Mouse (Mus musculus) forebrain, embryonic 14.5 days (tissue): ENCODE data around the gene Iqsec1. TPM values are rescaled to one million over a fixed set of nuclear protein-coding genes. Genes with fewer than 3 reads are reported as not detected.

Experiments
- ATAC-seq: fragments of 200-750 bp; cut with Nextera tagmentation; 2 replicates; pipeline ENCODE4 v1.8.0; 2017; ENCODE audit warnings: mild to moderate bottlenecking, moderate library complexity
- DNase-seq: peaks from one replicate; pipeline ENCODE4 v3.0.0-alpha.2; 2015; ENCODE audit warnings: low spot score
- H3K27ac ChIP-seq: fragments of 300-500 bp; sonication (generic); 2 replicates; pipeline ENCODE4 v1.5.1; 2014; ENCODE audit warnings: low read depth, mild to moderate bottlenecking, control low read depth, low read length, moderate library complexity
- H3K27me3 ChIP-seq: fragments of 300-500 bp; sonication (generic); replicated peaks from 2 replicates; pipeline ENCODE4 v1.6.1; 2014; ENCODE audit warnings: low read length, control low read depth, mixed read lengths; ENCODE audit not compliant: control insufficient read depth, insufficient read depth
- H3K36me3 ChIP-seq: fragments of 300-500 bp; sonication (generic); 2 replicates; pipeline ENCODE4 v1.6.1; 2014; ENCODE audit warnings: low read length, control low read depth; ENCODE audit not compliant: control insufficient read depth, insufficient read depth
- H3K4me1 ChIP-seq: fragments of 300-500 bp; sonication (generic); 2 replicates; pipeline ENCODE4 v1.6.1; 2014; ENCODE audit warnings: antibody characterized with exemption, low read length, control low read depth; ENCODE audit not compliant: control insufficient read depth, insufficient read depth
- H3K4me2 ChIP-seq: fragments of 300-500 bp; sonication (generic); 2 replicates; pipeline ENCODE4 v1.6.1; 2014; ENCODE audit warnings: mild to moderate bottlenecking, control low read depth, low read length
- H3K4me3 ChIP-seq: fragments of 300-500 bp; sonication (generic); 2 replicates; pipeline ENCODE4 v1.5.1; 2014; ENCODE audit warnings: low read depth, low read length, control low read depth
- H3K9ac ChIP-seq: fragments of 300-500 bp; sonication (generic); 2 replicates; pipeline ENCODE4 v1.6.1; 2014; ENCODE audit warnings: mild to moderate bottlenecking, low read length, control low read depth, moderate library complexity
- H3K9me3 ChIP-seq: fragments of 300-500 bp; sonication (generic); replicated peaks from 2 replicates; pipeline ENCODE4 v1.6.1; 2016; ENCODE audit warnings: low read length, control low read depth, mixed read lengths; ENCODE audit not compliant: control insufficient read depth
- WGBS: fragments of 180-500 bp; shearing (Covaris S2); extraction: QIAGEN DNeasy Blood & Tissue Kit; methylation state at CpG from one replicate; pipeline ENCODE4 v1.1.7; 2014; 5-methylcytosine and 5-hydroxymethylcytosine counted together
- polyA plus RNA-seq: library from polyadenylated mRNA; unstranded; fragments of >200 nt; fragmentation: Nextera tagmentation; extraction: Ambion mirVana; gene quantifications from 2 replicates; pipeline ENCODE4 v1.2.1, GENCODE M21; 2014

The Iqsec1 gene
- polyA plus RNA-seq, 1 experiment from 2014 or later = 15.0 TPM

DNA sequence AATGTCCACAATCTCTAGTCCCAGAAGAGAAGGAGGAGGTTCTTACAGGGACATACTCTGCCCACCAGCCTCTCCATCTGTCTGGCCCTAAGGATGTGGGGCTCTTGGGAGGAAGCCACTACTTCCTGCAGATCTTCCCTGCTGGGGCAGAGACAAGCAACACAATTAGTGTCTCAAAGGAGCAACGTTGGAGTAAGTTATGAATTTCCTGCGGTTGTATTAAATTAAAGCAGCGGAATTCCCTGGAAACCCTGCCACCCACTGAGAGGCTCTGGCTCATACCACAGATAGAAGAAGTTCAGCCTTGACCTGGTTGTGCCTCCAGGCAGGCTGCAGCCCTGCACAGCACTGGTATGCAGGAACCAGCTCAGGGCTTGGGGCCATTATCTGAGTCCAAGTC is 47.2 kb downstream of the Iqsec1 start:
- DNase-seq (no peak), ATAC-seq (no peak)
- Histone ChIP-seq H3K9ac (no peak overlapping the region), H3K9me3 (no peaks in the 10 kb centered on the region), H3K4me3 (no peak overlapping the region), H3K27me3 (no peaks in the 10 kb centered on the region), H3K4me1 (peaks cover 5% of the 10 kb centered on the region; the same call in 1 of the 2 replicates), H3K4me2 (no peak overlapping the region), H3K36me3 (no peaks in the 10 kb centered on the region), H3K27ac (no peak overlapping the region)
- 59% methylated on average over 3 of the region's 3 CpGs for WGBS

DNA sequence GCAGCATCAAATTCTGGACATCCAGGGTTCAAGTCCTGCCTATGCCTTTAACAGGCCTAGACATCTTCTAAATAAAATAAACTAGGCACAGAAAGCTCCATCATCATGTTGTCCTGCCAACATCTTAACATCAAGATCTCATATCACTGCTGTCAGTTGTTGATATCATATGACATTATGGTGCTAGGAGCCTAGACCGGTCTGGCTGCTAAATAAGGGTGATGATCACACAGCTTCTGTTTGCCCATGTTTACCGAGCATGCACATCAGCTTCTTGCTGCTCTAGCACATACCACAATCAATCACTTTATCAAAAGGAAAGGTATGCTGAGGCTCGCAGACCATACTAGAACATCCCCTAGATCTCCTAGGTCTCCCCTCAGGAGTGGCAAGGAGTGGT is 54.8 kb downstream of the Iqsec1 start:
- H3K4me2 ChIP-seq = no peak overlapping the region
- no peak overlapping the region for H3K4me3 ChIP-seq
- H3K9me3 ChIP-seq = no peaks in the 10 kb centered on the region
- no peaks in the 10 kb centered on the region for H3K36me3 ChIP-seq
- H3K27ac ChIP-seq = no peak overlapping the region
- DNase-seq = no peak
- no peak for ATAC-seq
- no peaks in the 10 kb centered on the region for H3K27me3 ChIP-seq
- WGBS = 94% methylated on average over 3 of the region's 3 CpGs
- H3K9ac ChIP-seq = no peak overlapping the region
- no peaks in the 10 kb centered on the region for H3K4me1 ChIP-seq

DNA sequence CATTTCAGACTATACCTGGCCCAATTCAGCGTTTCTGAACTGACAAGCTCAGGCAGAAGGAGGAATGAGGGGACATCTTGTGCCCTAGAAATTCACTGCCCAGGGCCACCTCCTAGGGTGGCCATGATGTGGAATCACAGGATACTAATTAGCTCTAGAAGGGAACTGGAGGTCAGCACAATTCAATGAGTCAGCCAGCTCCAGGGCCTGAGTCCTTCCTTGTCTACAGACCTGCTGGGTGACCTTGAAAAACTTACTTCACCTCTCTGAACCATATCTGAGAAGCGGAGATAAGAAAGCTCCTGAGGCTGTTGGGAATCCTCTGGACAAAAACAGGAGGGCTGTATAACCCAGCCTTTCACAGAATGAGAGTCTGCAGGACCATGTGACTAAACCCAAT is 59.7 kb downstream of the Iqsec1 start:
- H3K9me3 ChIP-seq = no peaks in the 10 kb centered on the region
- H3K27me3 ChIP-seq = no peaks in the 10 kb centered on the region
- no peak for DNase-seq
- no peak overlapping the region for H3K27ac ChIP-seq
- 93% methylated on average over 2 of the region's 2 CpGs for WGBS
- H3K4me2 ChIP-seq = no peak overlapping the region
- H3K4me3 ChIP-seq = no peak overlapping the region
- no peaks in the 10 kb centered on the region for H3K4me1 ChIP-seq
- no peak overlapping the region for H3K9ac ChIP-seq
- no peak for ATAC-seq
- H3K36me3 ChIP-seq = no peaks in the 10 kb centered on the region

DNA sequence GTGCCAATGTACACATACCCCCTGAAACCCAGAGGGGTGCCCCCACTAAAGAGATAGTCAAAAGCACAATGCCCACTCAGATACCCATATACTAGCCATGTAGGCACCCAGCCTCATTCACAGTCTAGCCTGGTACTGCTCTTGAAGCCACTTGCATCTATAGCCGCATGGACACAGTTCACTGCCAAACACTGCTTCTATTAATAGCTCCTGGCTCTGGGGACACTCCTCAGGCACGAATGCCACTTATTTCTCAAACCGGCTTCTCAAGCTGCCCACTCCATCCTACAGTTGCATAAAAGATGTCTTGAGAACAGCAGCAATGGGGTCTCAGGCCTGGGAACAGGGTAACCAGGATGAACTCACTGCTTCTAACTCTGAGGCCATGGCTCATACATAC is 63.0 kb downstream of the Iqsec1 start:
- H3K9ac ChIP-seq = no peak overlapping the region
- H3K4me3 ChIP-seq = no peak overlapping the region
- H3K4me1 ChIP-seq = peaks cover 7% of the 10 kb centered on the region; the same call in 1 of the 2 replicates
- 81% methylated on average over 3 of the region's 3 CpGs for WGBS
- H3K9me3 ChIP-seq = no peaks in the 10 kb centered on the region
- no peak for ATAC-seq
- no peaks in the 10 kb centered on the region for H3K36me3 ChIP-seq
- DNase-seq = peak; percentile 19
- H3K27me3 ChIP-seq = no peaks in the 10 kb centered on the region
- no peak overlapping the region for H3K4me2 ChIP-seq
- H3K27ac ChIP-seq = no peak overlapping the region

DNA sequence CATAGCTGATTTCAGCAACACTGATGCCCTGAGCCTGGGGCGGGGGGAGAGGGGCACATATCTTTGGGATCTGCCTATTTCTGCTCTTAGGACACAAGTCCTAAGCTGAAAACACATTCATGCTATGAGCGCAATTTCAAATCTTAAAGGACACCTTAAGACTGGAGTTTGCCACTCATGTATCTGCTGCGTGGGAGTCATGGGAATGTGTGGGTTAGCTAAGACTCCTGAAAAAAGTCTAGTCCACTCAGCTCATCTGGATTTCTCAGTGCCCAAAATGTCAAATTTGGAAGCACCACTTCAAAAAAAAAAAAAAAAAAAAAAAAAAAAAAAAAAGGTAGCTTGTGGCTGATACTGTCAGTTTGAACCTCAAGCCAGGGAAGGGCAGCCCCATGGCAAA is 63.7 kb downstream of the Iqsec1 start:
- Histone ChIP-seq H3K27me3 (no peaks in the 10 kb centered on the region), H3K9me3 (no peaks in the 10 kb centered on the region), H3K4me2 (no peak overlapping the region), H3K27ac (no peak overlapping the region), H3K4me3 (no peak overlapping the region), H3K9ac (no peak overlapping the region), H3K36me3 (no peaks in the 10 kb centered on the region), H3K4me1 (peaks cover 11% of the 10 kb centered on the region)
- no peak for ATAC-seq
- WGBS = 95% methylated on average over 3 of the region's 3 CpGs
- no peak for DNase-seq

DNA sequence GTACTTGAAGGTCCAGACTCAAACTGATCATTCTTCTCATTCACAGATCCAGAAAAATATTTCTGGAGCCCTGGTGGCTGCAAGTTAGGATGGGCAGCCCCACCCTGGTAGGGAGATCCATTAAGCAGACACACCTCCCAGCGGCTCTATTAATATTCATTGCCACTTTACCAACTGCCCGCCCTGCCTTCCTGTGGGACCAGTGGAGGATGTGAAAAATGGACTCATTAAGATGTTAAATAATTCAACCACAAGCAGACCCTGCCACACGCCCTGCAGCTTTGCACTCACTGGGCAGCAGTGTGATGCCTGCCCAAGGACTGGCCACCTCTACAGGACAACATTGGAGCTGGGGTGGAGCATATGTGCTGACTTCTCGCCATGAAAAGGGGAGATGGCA is 64.1 kb downstream of the Iqsec1 start:
- ATAC-seq (no peak), DNase-seq (peak; percentile 30)
- 47% methylated on average over 4 of the region's 4 CpGs for WGBS
- H3K27me3 ChIP-seq = no peaks in the 10 kb centered on the region
- H3K9me3 ChIP-seq = no peaks in the 10 kb centered on the region
- H3K27ac ChIP-seq = no peak overlapping the region
- H3K4me2 ChIP-seq = no peak overlapping the region
- no peak overlapping the region for H3K9ac ChIP-seq
- H3K4me1 ChIP-seq = peaks cover 15% of the 10 kb centered on the region
- H3K4me3 ChIP-seq = no peak overlapping the region
- no peaks in the 10 kb centered on the region for H3K36me3 ChIP-seq

DNA sequence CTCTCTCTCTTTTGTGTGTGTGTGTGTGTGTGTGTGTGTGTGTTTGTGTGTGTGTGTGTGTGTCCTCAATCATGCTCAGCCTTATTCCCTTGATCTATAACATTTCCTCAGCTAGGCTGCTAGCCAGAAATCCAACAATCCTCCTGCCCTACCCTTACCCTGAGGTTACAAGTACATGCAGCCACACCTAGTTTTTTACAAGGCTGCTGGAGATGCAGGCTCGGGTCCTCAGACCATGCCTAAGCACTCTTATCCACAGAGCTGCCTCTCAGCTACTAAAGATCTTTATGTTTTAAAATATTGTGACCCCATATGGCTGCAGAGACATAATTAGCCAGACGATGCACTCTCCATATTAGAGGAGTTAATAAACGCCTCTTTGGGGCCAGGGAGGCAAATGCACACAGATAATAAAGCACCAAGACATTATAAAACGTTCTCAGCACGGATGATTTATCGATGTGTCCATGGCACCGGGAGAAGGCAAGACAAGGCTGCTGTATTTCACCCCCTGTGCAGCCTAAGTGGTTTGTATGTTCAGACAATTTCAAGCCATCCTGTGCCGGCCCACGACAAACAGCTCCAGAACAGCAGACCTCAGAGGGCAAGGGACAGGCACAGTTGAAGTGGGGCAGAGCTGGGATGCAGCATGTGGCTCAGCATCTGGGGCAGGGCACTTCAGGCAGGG is 67.1 kb downstream of the Iqsec1 start:
- Histone ChIP-seq H3K4me3 (no peak overlapping the region), H3K9ac (no peak overlapping the region), H3K4me2 (no peak overlapping the region), H3K27me3 (no peaks in the 10 kb centered on the region), H3K4me1 (peaks cover 17% of the 10 kb centered on the region), H3K9me3 (no peaks in the 10 kb centered on the region), H3K27ac (no peak overlapping the region), H3K36me3 (no peaks in the 10 kb centered on the region)
- DNase-seq = no peak
- ATAC-seq = no peak
- 65% methylated on average over 9 of the region's 9 CpGs for whole genome bisulfite sequencing

GRCm38 (mm10) chr6:90920510-90921220 is 67.8 kb downstream of the Iqsec1 start:
- peak; percentile 59 for DNase-seq
- H3K4me3 ChIP-seq = no peak overlapping the region
- H3K4me2 ChIP-seq = no peak overlapping the region
- WGBS = 66% methylated on average over 5 of the region's 5 CpGs
- ATAC-seq = peak; percentile 54; the same call in 1 of the 2 replicates
- no peak overlapping the region for H3K27ac ChIP-seq
- no peak overlapping the region for H3K9ac ChIP-seq
- no peaks in the 10 kb centered on the region for H3K9me3 ChIP-seq
- H3K4me1 ChIP-seq = peaks cover 17% of the 10 kb centered on the region
- H3K27me3 ChIP-seq = no peaks in the 10 kb centered on the region
- H3K36me3 ChIP-seq = no peaks in the 10 kb centered on the region
